ENCODE assay signal across 10 mouse cellular contexts in genomic region chr2:170176284-170176926, GRCm38 (mm10). TPM values are rescaled to one million over a fixed set of nuclear protein-coding genes. Genes with fewer than 3 reads are reported as not detected.
A peak's percentile ranks its signal among the peaks of the same experiment; 100 is the strongest.
DNase-seq lines count a peak whose midpoint lies in the region; ATAC-seq lines count a peak whose summit lies in the region.
"Had no signal": no experiment of that assay in that cellular context is flagged by ENCODE, and none has a peak within 500 bp of the region (broad histone marks: within the 10 kb centered on the region; RNA-seq: fewer than 3 reads in every experiment).

No protein-coding gene starts in this region.

- no peak overlapping the region for H3K4me2 ChIP-seq in lung, embryonic 15.5 days
- H3K4me2 ChIP-seq in forebrain, embryonic 14.5 days (ENCODE audit: low read length) = no peak overlapping the region
- H3K4me2 ChIP-seq in liver, embryonic 15.5 days = no peak overlapping the region

- H3K4me3 ChIP-seq in lung, embryonic 15.5 days = no peak overlapping the region
- H3K4me3 ChIP-seq in forebrain, embryonic 14.5 days (ENCODE audit: low read depth, low read length) = no peak overlapping the region
- H3K4me3 ChIP-seq in liver, embryonic 15.5 days (replicated peaks) = no peak overlapping the region

- WGBS in lung, embryonic 15.5 days = 17% methylated on average over 6 of the region's 8 CpGs
- 27% methylated on average over 8 of the region's 8 CpGs for WGBS in forebrain, embryonic 14.5 days
- WGBS in liver, embryonic 15.5 days (ENCODE audit: insufficient replicate concordance) = 51% methylated on average over 6 of the region's 8 CpGs

- H3K9ac ChIP-seq in lung, embryonic 15.5 days = no peak overlapping the region
- no peak overlapping the region for H3K9ac ChIP-seq in forebrain, embryonic 14.5 days (ENCODE audit: low read length)
- no peak overlapping the region for H3K9ac ChIP-seq in liver, embryonic 15.5 days

- no peaks in the 10 kb centered on the region for H3K36me3 ChIP-seq in lung, embryonic 15.5 days
- H3K36me3 ChIP-seq in forebrain, embryonic 14.5 days (ENCODE audit: control insufficient read depth, insufficient read depth, low read length) = no peaks in the 10 kb centered on the region
- H3K36me3 ChIP-seq in liver, embryonic 15.5 days (replicated peaks) = no peaks in the 10 kb centered on the region

- H3K27me3 ChIP-seq in lung, embryonic 15.5 days = no peaks in the 10 kb centered on the region
- no peaks in the 10 kb centered on the region for H3K27me3 ChIP-seq in forebrain, embryonic 14.5 days (replicated peaks; ENCODE audit: control insufficient read depth, insufficient read depth, low read length)
- no peaks in the 10 kb centered on the region for H3K27me3 ChIP-seq in liver, embryonic 15.5 days

- no peak overlapping the region for H3K27ac ChIP-seq in lung, embryonic 15.5 days
- no peak overlapping the region for H3K27ac ChIP-seq in forebrain, embryonic 14.5 days (ENCODE audit: low read depth, low read length)
- 0 out of 2 replicates have a peak overlapping the region, but pooled peaks have one; percentile 66 for H3K27ac ChIP-seq in liver, embryonic 15.5 days (replicated peaks)

- H3K4me1 ChIP-seq in lung, embryonic 15.5 days = peaks cover 41% of the 10 kb centered on the region
- peaks cover 4% of the 10 kb centered on the region for H3K4me1 ChIP-seq in forebrain, embryonic 14.5 days (ENCODE audit: control insufficient read depth, insufficient read depth, low read length)
- H3K4me1 ChIP-seq in liver, embryonic 15.5 days (replicated peaks) = peaks cover 46% of the 10 kb centered on the region

- DNase-seq in lung, postnatal 14 days = no peak
- DNase-seq in embryo, embryonic 10.5 days (ENCODE audit: low spot score) = peak; percentile 65
- DNase-seq in forebrain, embryonic 14.5 days (ENCODE audit: low spot score) = peak; percentile 45
- no peak for DNase-seq in layer of hippocampus, postnatal 25 days (ENCODE audit: extremely low spot score in 1 of 2, low spot score in 1 of 2)
- no peak for DNase-seq in yolk sac, embryonic 10.5 days (ENCODE audit: low spot score)
- DNase-seq: cerebellum, adult 9-10 months; lung, postnatal 4 days; thymus, postnatal 14 days had no signal

- no peaks in the 10 kb centered on the region for H3K9me3 ChIP-seq in lung, embryonic 15.5 days
- H3K9me3 ChIP-seq in forebrain, embryonic 14.5 days (replicated peaks; ENCODE audit: control insufficient read depth, low read length) = no peaks in the 10 kb centered on the region
- H3K9me3 ChIP-seq in liver, embryonic 15.5 days (replicated peaks) = no peaks in the 10 kb centered on the region

- ATAC-seq in lung, embryonic 15.5 days (ENCODE audit: borderline replicate concordance, extremely low read depth, low FRiP score, low TSS enrichment) = peak; percentile 46; the same call in 1 of the 2 replicates
- no peak for ATAC-seq in forebrain, embryonic 14.5 days
- no peak for ATAC-seq in liver, embryonic 15.5 days (ENCODE audit: insufficient read depth)

RNA-seq across cellular contexts. Expression of gene Zfp217, which starts 28.5 kb away (rescaled TPM):
- polyA plus RNA-seq in lung, embryonic 15.5 days (2015; fragmentation: Nextera tagmentation; extraction: Ambion mirVana) = 5.0 and 5.1 TPM in 2 replicates
- polyA plus RNA-seq in forebrain, embryonic 14.5 days (2014; fragmentation: Nextera tagmentation; extraction: Ambion mirVana) = 1.7 and 1.8 TPM in 2 replicates
- 3.4 and 4.7 TPM in 2 replicates for polyA plus RNA-seq in liver, embryonic 15.5 days (2015; fragmentation: Nextera tagmentation; extraction: Ambion mirVana)
- 1 to 10 TPM; 2.6 to 5.4 TPM for total RNA-seq in layer of hippocampus, postnatal 25 days (2021)

Comparison
In these comparisons a context has a peak if more than half of its experiments do, and no peak if none do; other contexts are left out.
1. DNase-seq: peak in embryo, embryonic 10.5 days (single experiment) and forebrain, embryonic 14.5 days (single experiment); none in lung, postnatal 14 days (single experiment), layer of hippocampus, postnatal 25 days (0 of 2) and yolk sac, embryonic 10.5 days (single experiment).